Mouse (Mus musculus) midbrain, embryonic 10.5 days (tissue): ENCODE data around the gene Zfp575. TPM values are rescaled to one million over a fixed set of nuclear protein-coding genes. Genes with fewer than 3 reads are reported as not detected.

Source experiments
- DNase-seq: peaks from one replicate; pipeline ENCODE4 v3.0.0-alpha.2; 2017; ENCODE audit warnings: low spot score
- H3K27ac ChIP-seq: fragments of 300-500 bp; sonication (generic); replicated peaks from 2 replicates; pipeline ENCODE4 v1.5.1; 2016; ENCODE audit warnings: mild to moderate bottlenecking
- H3K27me3 ChIP-seq: fragments of 300-500 bp; sonication (generic); 2 replicates; pipeline ENCODE4 v1.6.1; 2016; ENCODE audit warnings: low read depth, mild to moderate bottlenecking; ENCODE audit not compliant: poor library complexity, severe bottlenecking
- H3K36me3 ChIP-seq: fragments of 300-500 bp; sonication (generic); 2 replicates; pipeline ENCODE4 v1.6.1; 2016; ENCODE audit warnings: mild to moderate bottlenecking, moderate library complexity
- H3K4me1 ChIP-seq: fragments of 300-500 bp; sonication (generic); 2 replicates; pipeline ENCODE4 v1.6.1; 2016
- H3K4me3 ChIP-seq: fragments of 300-500 bp; sonication (generic); 2 replicates; pipeline ENCODE4 v1.5.1; 2016; ENCODE audit warnings: mild to moderate bottlenecking, moderate library complexity
- H3K9me3 ChIP-seq: fragments of 300-500 bp; sonication (generic); replicated peaks from 2 replicates; pipeline ENCODE4 v1.6.1; 2016; ENCODE audit warnings: mild to moderate bottlenecking
- WGBS: fragments of 180-500 bp; shearing (Covaris S2); methylation state at CpG from one replicate; pipeline ENCODE4 v1.1.7; 2016; 5-methylcytosine and 5-hydroxymethylcytosine counted together
- polyA plus RNA-seq: library from polyadenylated mRNA; unstranded; fragments of >200 nt; fragmentation: Nextera tagmentation; extraction: Ambion mirVana; gene quantifications from 2 replicates; pipeline ENCODE4 v1.2.1, GENCODE M21; 2016

Zfp575 gene
- polyA plus RNA-seq, 1 experiment from 2014 or later: 1.4 TPM

DNA sequence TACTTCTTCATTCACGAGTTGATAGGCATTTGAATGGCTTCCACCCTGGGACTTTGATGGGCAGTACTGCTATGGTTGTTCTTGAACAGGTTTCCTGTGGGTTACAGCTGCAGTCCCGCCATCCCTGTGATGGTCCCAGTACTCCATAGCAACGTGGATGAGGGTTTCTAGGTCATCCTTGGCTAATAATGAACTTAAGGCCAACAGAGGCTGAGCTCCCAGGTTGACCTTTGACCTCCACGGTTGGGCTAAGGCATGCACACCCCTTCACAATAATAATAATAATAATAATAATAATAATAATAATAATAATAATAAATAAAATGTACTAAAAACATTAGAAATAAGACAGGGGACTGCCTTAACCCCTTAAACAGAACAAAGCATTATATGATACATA is 10.7 kb upstream of the Zfp575 start:
- peaks cover 25% of the 10 kb centered on the region for H3K4me1 ChIP-seq
- H3K4me3 ChIP-seq: no peak overlapping the region
- peaks cover 29% of the 10 kb centered on the region for H3K27me3 ChIP-seq
- no peaks in the 10 kb centered on the region for H3K9me3 ChIP-seq
- no peaks in the 10 kb centered on the region for H3K36me3 ChIP-seq
- WGBS: 76% methylated on average over 4 of the region's 4 CpGs
- H3K27ac ChIP-seq: no peak overlapping the region
- no peak for DNase-seq

DNA sequence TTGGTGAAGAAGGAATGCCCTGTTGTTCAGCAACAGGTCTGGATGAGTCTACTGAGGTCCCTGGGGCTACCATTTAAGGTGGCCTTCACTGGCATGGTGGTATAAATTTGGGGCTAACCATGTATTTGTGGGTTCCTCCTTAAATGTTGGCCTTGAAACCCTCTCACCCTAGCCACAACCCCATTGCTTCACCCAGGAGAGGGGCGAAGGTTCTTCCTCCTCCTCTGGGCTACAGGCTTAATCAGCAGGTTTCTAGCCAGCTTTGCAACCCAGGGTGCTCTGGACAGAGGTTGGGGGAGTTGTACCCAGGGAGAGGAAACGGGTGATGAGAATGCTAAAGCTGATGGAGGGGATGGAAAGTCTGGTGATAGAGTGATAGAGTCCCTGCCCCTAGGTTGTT is 8.0 kb upstream of the Zfp575 start:
- DNase-seq: no peak
- Histone ChIP-seq H3K36me3 (no peaks in the 10 kb centered on the region), H3K9me3 (no peaks in the 10 kb centered on the region), H3K27ac (no peak overlapping the region), H3K4me1 (peaks cover 20% of the 10 kb centered on the region), H3K27me3 (peaks cover 29% of the 10 kb centered on the region), H3K4me3 (no peak overlapping the region)
- 72% methylated on average over 2 of the region's 2 CpGs for WGBS

DNA sequence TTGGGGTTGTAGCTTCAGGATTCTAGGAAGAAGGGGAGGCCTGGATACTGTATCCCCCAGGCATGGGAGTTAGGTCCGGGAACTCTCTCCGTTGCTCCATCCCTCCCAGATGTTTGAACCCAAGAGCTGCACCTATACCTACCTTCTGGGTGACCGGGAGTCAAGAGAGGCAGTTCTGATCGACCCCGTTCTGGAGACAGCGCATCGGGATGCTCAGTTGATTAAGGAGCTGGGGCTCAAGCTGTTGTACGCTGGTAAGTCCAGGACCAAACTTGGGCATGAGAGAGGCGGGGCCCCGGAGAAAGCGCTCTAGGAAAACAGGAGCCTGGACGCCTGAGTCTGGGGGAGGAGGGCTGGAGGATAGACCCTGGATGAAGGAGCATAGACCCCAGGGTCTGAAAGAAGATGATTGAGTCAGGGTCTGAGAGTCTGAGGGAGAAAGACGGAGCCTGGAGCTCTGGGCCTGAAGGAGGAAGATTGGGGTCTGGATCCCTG is 6.9 kb upstream of the Zfp575 start:
- under 1% methylated on average over 13 of the region's 13 CpGs for WGBS

DNA sequence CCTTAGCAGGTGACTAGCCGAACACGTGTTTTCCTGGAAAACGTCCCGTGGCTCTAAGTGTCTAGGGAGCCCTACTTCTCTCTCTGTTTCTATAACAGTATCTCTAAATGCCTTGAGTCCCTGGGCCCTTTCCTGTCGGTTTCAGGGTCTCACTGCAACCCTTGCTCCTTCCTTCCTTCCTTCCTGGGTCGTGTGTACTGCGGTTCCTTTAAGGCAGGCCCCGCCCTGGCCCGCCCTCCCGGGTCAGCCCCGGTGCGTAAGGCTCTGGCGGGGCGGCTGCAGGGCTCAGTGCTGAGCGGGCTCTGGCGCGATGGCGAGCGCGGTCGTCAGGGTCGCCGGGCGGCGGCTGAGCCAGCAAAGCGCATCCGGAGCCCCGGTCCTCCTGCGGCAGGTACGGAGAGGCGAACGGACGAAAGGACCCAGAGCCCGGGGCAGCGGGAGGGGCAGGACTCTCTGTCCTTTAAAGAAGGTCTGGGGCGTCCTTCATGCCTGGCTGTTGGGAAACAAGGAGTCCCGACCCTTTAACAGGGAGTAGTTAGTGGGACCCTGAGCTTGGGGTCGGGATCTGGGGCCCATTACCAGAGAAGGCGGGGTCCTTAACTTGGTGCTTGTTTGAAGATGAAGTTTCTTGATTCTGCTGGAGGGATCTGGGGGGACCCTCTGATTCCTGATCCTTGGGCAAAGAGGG is 6.3 kb upstream of the Zfp575 start:
- peak overlapping the region; percentile 77 for H3K4me3 ChIP-seq
- DNase-seq: peak; percentile 81
- 3% methylated on average over 39 of the region's 39 CpGs for WGBS

More for the DNA sequence above, 6.9 kb upstream of the Zfp575 start:
- peak overlapping the region; percentile 82; the same call in 1 of the 2 replicates for H3K27ac ChIP-seq
- peak overlapping the region; percentile 77 for H3K4me3 ChIP-seq
- DNase-seq: peak; percentile 40
- peaks cover 29% of the 10 kb centered on the region for H3K27me3 ChIP-seq
- H3K9me3 ChIP-seq: no peaks in the 10 kb centered on the region
- H3K4me1 ChIP-seq: peaks cover 20% of the 10 kb centered on the region
- H3K36me3 ChIP-seq: no peaks in the 10 kb centered on the region

DNA sequence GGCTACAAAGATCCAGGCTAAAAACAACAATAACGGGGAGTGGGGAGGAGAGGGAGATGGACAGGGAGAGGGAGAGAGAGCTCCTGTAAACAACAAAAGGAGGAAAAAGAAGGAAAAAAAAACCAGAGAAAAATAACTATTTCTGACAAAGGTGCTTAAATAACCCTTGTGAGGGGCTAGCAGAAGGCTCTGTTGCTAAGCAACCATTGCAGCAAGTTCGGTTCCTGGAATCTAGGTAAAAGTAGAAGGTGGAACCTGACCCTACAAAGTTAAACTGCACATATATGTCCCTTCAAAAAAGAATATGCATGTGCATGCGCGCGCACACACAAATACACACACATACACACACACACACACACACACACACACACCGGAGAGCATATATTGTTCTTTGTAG is 5.3 kb upstream of the Zfp575 start:
- no peak overlapping the region for H3K4me3 ChIP-seq
- no peaks in the 10 kb centered on the region for H3K36me3 ChIP-seq
- peaks cover 36% of the 10 kb centered on the region for H3K27me3 ChIP-seq
- no peak overlapping the region for H3K27ac ChIP-seq
- H3K9me3 ChIP-seq: no peaks in the 10 kb centered on the region
- H3K4me1 ChIP-seq: peaks cover 21% of the 10 kb centered on the region
- no peak for DNase-seq
- 87% methylated on average over 6 of the region's 6 CpGs for WGBS

More for the DNA sequence above, 6.3 kb upstream of the Zfp575 start:
- no peaks in the 10 kb centered on the region for H3K9me3 ChIP-seq
- H3K4me1 ChIP-seq: peaks cover 20% of the 10 kb centered on the region
- no peaks in the 10 kb centered on the region for H3K36me3 ChIP-seq
- peaks cover 29% of the 10 kb centered on the region for H3K27me3 ChIP-seq
- peak overlapping the region; percentile 82 for H3K27ac ChIP-seq

DNA sequence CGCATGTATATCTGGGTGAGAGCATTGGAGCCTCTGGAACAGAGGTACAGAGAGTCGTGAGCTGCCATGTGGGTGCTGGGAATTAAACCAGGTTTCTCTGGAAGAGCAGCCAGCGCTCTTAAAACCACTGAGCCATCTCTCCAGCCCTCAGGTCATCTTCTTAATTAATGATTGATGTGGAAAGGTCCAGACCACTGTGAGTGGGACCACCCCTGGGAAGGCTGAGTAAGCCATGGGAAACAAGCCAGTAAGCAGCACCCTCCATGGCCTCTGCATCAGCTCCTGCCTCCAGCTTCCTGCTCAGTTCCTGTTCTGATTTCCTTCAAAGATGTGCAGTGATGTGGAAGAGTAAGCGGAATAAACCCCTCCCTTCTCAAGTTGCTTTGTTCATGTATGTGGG is 4.7 kb upstream of the Zfp575 start:
- Histone ChIP-seq H3K4me1 (peaks cover 27% of the 10 kb centered on the region), H3K9me3 (no peaks in the 10 kb centered on the region), H3K4me3 (no peak overlapping the region), H3K36me3 (no peaks in the 10 kb centered on the region), H3K27me3 (peaks cover 42% of the 10 kb centered on the region), H3K27ac (no peak overlapping the region)
- WGBS: 71% methylated on average over 4 of the region's 4 CpGs
- DNase-seq: no peak

DNA sequence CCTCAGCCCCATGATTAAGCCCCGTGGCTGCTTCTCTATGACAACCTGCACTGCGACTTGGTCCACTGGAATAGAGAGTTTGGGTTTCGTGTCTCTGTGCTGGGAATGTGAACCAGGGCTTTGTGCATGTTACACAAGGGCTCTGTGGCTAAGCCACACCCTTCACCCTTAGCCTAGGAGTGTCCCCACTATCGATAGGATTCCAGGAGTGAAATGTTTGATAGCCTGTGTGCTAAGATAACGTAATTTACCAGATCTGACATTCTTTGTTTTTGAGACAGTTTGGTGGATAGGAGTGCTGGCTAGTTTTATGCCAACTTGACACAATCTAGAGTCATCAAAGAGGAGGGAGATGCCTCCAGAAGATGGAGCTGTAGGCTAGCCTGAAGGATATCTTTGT is 4.3 kb upstream of the Zfp575 start:
- WGBS: 80% methylated on average over 5 of the region's 5 CpGs
- no peak overlapping the region for H3K27ac ChIP-seq
- no peak overlapping the region for H3K4me3 ChIP-seq
- no peak for DNase-seq
- H3K27me3 ChIP-seq: peaks cover 46% of the 10 kb centered on the region
- no peaks in the 10 kb centered on the region for H3K9me3 ChIP-seq
- peaks cover 32% of the 10 kb centered on the region for H3K4me1 ChIP-seq
- H3K36me3 ChIP-seq: no peaks in the 10 kb centered on the region

DNA sequence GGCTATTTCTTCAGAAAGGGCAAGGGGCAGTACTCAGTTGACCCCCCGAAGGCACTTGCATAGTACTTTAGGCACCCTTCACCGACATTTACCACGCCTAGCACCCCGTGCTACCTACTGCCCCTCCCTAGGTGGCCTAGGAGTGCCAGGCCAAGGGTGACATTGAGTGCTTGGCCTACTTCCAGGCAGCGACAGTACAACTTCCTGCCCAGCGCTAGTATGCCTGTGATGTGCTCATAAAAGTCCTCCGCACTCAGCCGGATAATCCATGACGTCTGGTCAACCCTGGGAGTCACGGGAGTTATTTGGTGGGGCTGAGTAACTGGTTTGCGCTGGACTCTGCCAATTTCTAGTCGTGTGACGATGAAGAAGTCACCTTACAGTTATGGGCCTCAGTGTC is 895 bp upstream of the Zfp575 start:
- 91% methylated on average over 13 of the region's 13 CpGs for WGBS
- no peak for DNase-seq
- Histone ChIP-seq H3K27ac (no peak overlapping the region), H3K27me3 (peaks cover 45% of the 10 kb centered on the region), H3K36me3 (no peaks in the 10 kb centered on the region), H3K9me3 (peaks cover 11% of the 10 kb centered on the region), H3K4me3 (no peak overlapping the region), H3K4me1 (peaks cover 21% of the 10 kb centered on the region)

DNA sequence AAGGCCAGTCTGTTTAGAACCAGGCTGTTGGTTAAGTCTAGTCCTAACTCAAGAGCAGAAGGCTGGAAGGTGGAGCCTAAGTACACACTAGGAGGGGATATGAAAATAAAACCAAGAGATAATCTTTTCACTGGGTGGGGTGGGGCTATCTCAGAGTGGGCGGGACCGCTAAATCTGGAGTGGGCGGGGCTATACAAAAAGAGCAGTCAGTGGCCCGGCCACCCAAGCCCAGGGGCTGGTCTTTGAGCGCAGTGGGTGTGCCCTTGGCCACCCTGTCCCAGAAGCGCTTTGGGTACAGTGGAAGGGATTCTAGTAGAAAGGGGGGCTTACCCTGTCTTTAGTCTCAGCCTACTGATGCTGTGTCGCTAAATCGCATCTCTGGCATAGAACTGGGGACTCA is 613 bp downstream of the Zfp575 start:
- DNase-seq: no peak

DNA sequence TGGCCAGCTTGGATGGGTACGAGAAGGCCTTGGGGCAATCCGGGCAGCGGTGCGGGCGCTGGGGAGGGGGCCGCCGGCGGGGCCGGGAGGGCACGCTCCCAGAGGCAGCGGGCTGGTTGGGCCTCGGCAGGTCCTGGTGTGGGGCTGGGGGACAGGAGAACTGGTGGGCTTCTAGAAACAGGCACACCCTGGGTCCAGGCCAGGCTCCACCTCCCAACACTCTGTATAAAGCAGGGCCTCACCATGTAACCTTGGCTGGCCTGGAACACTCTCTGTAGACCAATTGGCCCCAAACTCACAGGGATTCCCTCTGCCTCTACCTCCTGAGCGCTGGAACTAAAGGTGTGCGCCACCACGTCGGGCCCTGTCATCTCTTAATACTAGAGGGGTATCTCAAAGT is 1.4 kb downstream of the Zfp575 start:
- DNase-seq: no peak
- WGBS: 36% methylated on average over 16 of the region's 16 CpGs
- peaks cover 45% of the 10 kb centered on the region for H3K27me3 ChIP-seq
- peaks cover 20% of the 10 kb centered on the region for H3K4me1 ChIP-seq
- H3K4me3 ChIP-seq: peak overlapping the region; percentile 4; the same call in 1 of the 2 replicates
- peaks cover 11% of the 10 kb centered on the region for H3K9me3 ChIP-seq
- no peak overlapping the region for H3K27ac ChIP-seq
- no peaks in the 10 kb centered on the region for H3K36me3 ChIP-seq

More for the DNA sequence above, 613 bp downstream of the Zfp575 start:
- H3K4me3 ChIP-seq: peak overlapping the region; percentile 59
- H3K27ac ChIP-seq: peak overlapping the region; percentile 77; the same call in 1 of the 2 replicates
- H3K36me3 ChIP-seq: no peaks in the 10 kb centered on the region
- H3K9me3 ChIP-seq: peaks cover 11% of the 10 kb centered on the region
- peaks cover 20% of the 10 kb centered on the region for H3K4me1 ChIP-seq
- WGBS: 8% methylated on average over 8 of the region's 8 CpGs
- H3K27me3 ChIP-seq: peaks cover 45% of the 10 kb centered on the region

DNA sequence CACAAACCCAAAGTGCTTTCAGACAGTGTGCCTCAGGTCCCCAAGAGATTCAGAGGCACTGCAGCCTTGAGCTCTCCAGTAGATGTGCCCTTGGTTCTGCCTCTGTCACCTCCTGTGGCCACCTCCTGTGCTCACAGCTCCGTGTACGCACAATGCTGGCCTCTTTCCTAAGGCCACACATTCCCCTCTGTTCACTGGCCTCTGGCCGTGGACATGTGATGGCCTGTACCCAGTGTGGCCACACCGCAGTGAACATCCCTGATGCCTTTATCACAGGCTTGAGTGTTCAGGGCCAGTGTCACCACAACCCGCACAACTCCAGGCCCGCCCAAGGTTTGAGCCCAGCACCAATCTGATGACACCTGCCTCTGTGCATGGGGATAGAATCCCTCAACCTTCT is 2.6 kb downstream of the Zfp575 start:
- WGBS: 84% methylated on average over 6 of the region's 6 CpGs
- no peak overlapping the region for H3K4me3 ChIP-seq
- H3K27me3 ChIP-seq: peaks cover 45% of the 10 kb centered on the region
- H3K4me1 ChIP-seq: peaks cover 20% of the 10 kb centered on the region
- peaks cover 11% of the 10 kb centered on the region for H3K9me3 ChIP-seq
- H3K27ac ChIP-seq: no peak overlapping the region
- no peak for DNase-seq
- no peaks in the 10 kb centered on the region for H3K36me3 ChIP-seq

DNA sequence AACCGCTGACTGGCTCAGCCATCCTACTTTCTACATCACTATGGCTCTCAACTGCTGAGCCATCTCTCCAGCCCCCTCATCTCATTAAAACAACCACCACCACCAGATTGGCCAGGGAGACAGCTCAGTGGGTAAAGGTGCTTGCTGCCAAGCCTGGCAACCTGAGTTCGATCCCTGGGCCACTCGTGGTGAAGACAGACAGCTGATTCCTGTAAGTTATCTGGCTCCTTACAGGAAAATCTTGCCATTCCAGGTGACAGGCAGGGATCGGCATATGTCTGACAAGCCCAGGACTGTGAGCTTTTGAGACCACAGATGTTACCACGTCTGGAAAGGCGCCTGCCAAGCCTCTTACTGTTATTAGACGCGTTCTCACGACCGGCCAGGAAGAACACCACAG is 9.6 kb downstream of the Zfp575 start:
- no peak overlapping the region for H3K4me3 ChIP-seq
- 92% methylated on average over 10 of the region's 10 CpGs for WGBS
- no peaks in the 10 kb centered on the region for H3K9me3 ChIP-seq
- no peak for DNase-seq
- H3K27ac ChIP-seq: no peak overlapping the region
- H3K36me3 ChIP-seq: peaks cover 8% of the 10 kb centered on the region
- H3K27me3 ChIP-seq: no peaks in the 10 kb centered on the region
- H3K4me1 ChIP-seq: no peaks in the 10 kb centered on the region

DNA sequence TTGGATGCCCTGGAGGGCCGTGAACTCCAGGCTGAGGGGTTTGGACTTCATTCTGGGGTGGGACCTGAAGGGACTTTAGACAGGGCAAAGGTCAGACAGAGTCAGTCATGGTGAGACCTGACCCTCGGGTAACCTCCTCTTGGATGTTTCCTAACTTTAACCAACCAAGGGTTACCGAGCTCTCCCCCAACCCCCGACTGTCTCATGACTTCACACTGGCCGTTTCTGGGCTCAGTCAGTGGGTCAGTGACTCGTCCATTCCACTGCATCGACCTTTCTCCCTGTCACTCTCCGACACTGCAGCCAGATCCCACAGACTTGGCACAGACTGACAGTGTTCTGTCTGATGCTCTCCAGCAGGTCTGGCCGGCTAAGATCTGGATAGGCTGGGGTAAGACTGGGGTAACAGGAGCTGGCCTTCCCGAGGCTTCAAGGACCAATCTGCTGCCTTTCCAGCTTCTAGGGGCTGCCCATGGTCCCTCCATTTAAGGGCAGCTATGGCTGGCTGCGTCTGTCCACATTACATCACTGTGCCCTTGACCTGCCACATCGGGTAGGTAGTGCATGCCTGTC is 13.1 kb downstream of the Zfp575 start:
- H3K4me1 ChIP-seq: no peaks in the 10 kb centered on the region
- H3K9me3 ChIP-seq: no peaks in the 10 kb centered on the region
- no peak overlapping the region for H3K27ac ChIP-seq
- 70% methylated on average over 12 of the region's 12 CpGs for WGBS
- DNase-seq: no peak
- peaks cover 42% of the 10 kb centered on the region for H3K36me3 ChIP-seq
- no peak overlapping the region for H3K4me3 ChIP-seq
- H3K27me3 ChIP-seq: no peaks in the 10 kb centered on the region
